Mouse (Mus musculus) frontal cortex, adult (tissue): ENCODE data around the gene Zfp219.
"Not testable (repeated sequence)": the region's sequence is repeated elsewhere in the genome, so short reads cannot be mapped to it uniquely, and the experiment has no call there.

ENCODE experiments used
- ATAC-seq: cut with Nextera tagmentation; 2 replicates; pipeline ENCODE4 v1.9.2; 2017; ENCODE audit warnings: mild to moderate bottlenecking, moderate library complexity, mixed read lengths; ENCODE audit not compliant: low TSS enrichment

Gene Zfp219

DNA sequence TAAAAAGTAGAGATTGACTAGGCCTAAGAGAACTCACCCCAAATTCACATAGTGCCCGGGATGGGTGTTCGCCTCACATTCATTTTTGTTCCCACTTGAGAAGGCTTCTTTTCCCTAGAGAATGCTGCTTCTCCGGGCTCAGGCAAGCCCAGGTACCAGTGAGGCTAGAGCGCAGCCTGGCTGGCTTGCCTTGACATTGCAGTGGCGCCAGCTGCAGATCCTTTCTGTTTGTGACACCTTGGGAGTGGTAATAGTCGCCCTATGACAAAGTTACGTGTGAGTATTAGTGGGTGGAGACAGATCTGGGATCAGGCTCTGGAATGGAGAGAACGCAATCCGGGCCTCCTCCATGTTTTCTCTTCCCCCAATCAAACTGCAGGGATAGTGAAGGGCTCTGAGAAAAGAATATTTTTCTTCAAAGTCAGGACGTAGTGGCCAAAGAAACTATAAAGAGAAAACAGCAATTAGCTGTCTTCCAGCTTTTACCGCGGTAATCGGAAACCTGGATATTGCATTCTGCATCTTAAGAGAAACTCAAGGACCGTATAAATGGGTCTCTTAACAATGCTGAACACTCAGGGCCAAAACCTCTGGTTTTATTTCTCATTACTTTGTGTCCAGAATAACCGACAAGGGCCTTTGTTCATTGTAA lies at the start of gene Zfp219:
Gene Zfp219 (minus strand): TSS at position 248 of the 652 bp plus-strand sequence.
- peak; percentile 38 for ATAC-seq

DNA sequence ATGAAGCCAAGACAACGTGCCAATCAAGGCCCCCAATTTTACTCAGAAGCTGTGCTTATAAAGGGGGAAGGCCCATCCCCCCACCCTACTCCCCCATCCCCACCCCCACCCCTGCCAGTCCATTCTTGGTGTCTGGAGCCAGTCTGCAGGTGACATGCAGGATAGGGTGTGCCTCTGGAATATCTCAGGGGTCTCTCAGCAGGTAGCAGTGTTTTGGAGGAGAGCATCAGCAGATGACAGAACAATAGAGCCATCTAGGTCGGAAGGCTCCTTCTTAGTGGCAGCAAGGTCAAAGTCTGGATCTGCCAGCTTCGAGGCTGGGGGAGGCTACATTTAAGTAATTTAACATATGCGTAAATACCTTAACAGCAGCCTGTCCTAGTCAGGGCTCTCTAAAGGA lies 45.6 kb upstream of the Zfp219 start:
- ATAC-seq: no peak

DNA sequence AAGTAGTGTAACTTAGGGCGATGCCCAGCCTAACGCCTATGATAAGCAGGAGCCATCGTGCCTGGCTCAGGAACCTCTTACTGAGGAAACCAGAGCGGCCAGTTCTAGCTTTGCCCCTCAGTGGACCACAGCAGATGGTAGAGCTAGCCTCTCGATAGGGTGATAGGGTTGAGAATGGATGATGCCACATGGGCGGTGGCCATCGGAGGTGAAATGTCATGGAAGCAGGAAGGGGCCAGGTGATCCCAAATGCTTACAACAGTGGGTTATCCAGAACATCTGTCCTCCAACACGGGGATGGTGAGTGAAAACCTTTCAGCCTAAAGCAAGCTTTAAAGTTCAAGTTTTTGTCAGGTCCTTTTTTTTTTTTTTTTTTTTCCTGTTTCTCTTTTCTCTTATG lies 41.3 kb upstream of the Zfp219 start:
- no peak for ATAC-seq

DNA sequence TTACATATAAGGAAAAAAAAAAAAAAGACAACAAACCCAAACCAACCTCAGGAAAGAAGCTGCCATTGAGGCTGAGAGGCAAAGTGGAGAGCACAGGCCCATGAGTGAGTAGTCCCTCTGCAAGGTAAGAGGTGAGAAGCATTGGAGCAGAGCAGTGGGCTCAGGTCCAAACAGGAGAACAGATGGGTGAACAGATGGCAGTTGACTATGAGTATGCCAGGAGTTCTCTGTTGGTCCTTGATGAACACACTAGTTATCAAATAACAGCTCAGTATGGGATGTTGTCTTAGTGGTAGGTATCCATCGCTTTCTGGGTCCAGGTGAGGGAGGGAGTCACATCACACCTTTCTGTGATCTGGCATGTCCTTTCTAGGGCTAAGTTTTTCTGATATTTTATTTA lies 40.3 kb upstream of the Zfp219 start:
- no peak for ATAC-seq

DNA sequence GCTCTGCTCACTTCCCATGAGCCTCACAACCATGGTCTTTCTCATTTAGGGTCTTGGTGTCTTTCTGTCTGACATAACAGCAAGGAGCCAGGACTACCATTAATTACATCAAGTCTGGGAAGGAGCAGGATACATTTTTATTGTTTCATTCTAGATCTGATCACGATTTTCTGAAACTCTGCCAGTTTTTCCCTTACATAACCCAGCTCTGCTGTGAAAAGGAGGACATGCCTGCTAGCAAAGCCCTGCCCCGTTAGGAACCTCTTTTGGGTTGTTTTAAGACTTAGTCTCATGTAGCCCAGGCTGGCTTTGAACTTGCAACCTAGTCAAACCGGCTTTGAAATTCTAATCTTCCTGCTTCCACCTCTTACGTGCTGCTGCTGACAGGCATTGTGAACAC lies 39.4 kb upstream of the Zfp219 start:
- ATAC-seq: no peak

DNA sequence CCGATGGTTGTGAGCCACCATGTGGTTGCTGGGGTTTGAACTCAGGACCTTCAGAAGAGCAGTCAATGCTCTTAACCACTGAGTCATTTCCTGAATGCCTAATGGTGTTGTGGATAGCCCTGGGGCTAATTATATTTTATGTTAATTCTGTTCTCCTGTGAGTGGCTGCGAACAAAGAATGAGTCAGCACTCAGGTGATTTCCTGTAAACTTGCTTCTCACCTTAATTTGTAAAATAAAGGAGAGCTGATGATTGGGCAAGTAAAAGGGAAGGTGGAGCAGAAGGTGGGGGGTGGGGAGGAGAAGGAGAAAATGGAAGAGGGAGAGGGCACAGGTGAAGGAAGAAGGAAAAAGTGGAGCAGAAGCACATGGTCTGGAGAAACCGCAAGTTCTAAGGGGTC lies 32.2 kb upstream of the Zfp219 start:
- not testable (repeated sequence) for ATAC-seq

DNA sequence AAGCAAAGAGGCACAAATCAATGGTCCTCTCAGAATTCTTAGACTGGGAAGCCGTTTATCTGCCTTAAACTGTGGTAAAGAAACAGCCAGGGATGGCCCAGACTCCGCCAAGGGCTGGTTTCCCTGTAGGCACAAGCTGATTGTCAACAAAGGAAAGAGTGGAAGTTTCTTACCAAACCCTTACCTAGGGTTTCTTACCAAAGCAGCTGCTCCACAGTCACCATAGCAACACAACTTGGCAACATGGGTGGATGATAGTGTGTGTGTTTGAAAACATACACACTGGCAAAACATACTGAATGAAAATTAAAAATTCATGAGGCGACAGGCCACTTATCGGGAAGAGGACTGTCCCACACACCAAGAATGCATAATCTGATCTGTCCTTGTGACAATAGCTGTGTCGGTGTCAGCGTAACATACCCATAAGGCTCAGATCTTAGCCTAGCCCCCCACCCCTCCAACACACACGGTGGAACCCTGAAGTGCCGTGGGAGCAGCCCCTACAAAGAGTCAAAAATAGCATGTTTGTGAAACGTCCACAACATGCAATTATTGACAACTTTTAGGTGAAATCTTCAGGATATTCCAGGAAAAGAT lies 25.5 kb upstream of the Zfp219 start:
- no peak for ATAC-seq

DNA sequence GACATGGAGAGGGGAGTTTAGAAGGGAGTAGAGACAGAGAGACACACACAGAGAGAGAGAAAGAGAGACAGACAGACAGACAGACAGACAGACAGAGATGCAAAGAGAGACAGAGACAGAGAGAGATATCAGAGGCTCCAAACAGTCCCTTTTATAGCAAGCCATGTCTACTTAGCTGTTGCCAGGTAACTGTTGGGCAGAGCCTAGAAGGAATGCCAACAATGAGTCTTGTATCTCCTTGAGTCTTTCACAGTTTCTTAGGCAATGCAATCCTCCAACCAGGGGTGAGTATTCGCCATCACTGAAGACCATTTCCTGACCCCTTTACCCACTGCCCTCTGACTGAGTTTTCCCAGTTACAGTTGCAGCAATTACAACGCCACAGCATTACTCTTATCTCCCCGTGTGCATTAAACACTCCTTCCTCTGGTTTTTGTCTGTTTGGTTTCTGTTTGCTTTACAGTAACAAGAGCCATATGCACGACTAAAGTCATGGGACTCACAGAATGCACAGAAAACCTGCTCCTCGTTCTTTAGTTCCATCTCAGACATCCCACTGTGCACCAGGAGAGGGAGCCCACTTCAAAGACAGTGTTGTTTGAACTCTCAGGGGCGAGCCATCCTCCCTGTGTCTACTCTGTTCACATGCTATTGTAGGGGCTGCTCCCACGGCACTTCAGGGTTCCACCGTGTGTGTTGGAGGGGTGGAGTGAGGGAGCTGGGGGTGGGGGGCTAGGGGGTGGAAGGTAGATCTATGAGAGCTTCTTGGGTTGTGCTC lies 24.6 kb upstream of the Zfp219 start:
- ATAC-seq: peak; percentile 83

DNA sequence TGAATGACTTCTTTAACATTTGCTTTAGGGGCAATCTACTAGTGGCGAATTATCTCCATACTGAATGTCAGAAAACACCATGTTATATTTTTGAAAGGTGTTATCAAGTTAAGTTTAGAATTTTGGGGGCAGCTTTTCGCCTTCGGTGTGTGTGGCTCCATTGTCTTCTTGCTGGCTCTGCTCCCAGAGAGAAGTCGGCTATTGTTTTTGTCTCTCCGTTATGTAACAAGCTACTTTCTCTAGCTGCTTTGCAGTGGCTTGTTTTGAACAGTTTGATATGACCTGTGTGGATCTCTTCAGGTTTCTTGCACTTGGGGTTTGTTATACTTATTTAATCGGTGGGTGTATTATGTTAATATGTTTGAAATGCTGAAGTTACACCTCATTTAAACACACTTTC lies 22.9 kb upstream of the Zfp219 start:
- no peak for ATAC-seq

DNA sequence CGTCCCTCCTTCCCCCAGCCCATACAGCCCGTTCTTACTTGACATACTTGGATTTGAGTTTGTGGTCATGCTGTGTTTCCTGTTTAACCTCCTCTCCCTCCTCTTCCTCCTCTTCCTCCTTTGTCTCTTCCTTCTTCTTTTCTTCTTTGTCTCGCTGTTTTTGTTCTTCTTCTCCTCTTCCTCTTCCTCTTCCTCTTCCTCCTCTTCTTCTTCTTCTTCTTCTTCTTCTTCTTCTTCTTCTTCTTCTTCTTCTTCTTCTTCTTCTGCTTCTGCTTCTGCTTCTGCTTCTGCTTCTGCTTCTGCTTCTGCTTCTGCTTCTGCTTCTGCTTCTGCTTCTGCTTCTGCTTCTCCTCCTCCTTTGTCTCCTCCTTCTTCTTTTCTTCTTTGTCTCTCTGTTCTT lies 21.8 kb upstream of the Zfp219 start, which contains the start of gene Olfr221:
Gene Olfr221 (minus strand): TSS at position 101 of the 400 bp plus-strand sequence.
- ATAC-seq: not testable (repeated sequence)

DNA sequence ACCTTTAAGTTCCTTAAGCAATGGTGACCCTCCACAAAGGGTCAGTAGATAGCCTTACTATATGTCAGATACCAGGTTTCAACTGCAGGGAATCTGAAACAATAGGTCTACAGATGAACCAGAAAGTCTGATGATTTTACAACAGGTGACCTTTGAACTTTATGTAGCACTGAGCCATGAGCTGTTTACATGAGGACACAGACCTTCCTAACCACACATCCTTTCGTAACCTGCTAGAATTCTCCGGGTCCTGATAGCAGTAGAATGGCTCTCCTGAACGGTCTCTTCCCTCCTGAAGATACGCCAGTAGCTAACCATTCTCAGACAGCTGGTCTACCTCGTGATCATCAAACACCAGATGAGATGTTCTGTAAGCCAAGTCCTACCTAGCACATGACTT lies 18.8 kb upstream of the Zfp219 start:
- ATAC-seq: no peak

DNA sequence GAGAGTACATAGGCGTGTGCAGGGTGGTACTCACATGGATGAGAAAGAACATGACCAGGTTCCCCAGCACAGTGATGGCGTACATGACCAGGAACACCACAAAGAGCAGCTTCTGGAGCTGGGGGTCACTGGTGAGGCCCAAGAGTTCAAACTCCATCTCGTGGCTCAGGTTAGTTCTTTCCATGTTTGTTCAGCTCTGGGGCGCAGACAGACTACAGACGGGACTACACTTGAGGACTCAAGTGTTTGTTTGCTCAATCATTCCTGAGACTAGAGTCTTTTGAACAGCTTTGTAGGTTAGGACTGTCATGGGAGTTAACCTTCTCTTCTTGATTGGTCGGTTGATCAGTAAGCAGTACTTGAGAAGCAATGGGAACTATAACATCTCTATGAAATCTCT lies 15.4 kb upstream of the Zfp219 start:
- ATAC-seq: no peak

DNA sequence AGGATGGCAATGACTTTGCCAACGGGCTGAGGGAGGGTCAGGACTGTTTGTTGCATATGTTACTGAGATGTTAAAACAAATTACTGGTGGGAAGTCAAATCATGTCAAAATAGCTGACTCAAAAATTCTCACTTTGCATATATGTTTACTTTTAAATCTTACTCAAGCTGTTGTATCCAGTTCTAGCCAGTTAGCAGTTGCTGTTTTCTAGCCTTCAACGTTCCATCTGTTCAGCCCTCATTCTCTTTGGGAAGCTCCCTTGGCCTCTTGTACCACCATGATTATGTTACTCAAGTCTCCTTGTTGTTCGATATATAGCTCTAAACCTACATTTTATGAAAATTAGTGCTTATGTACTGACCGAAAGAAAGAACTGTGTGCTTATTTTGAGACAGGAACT lies 5.8 kb upstream of the Zfp219 start:
- ATAC-seq: no peak

DNA sequence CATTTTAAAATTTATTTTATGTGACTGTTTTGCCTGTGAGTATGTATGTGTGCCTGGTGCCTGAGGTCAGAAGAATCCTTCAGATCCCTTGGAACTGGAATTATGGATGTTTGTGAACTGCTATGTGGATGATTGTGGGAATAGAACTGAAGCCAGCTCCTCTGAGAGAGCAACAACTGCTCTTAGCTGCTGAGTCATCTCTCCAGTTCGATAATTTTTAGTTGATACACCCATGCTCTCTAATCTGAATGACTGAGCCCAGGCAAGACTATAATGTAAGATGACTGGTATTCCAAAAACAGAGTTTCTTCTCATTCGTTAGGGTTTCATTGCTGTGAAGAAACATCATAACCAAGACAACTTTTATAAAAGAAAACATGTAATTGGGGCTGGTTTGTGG lies 3.6 kb upstream of the Zfp219 start:
- ATAC-seq: no peak

DNA sequence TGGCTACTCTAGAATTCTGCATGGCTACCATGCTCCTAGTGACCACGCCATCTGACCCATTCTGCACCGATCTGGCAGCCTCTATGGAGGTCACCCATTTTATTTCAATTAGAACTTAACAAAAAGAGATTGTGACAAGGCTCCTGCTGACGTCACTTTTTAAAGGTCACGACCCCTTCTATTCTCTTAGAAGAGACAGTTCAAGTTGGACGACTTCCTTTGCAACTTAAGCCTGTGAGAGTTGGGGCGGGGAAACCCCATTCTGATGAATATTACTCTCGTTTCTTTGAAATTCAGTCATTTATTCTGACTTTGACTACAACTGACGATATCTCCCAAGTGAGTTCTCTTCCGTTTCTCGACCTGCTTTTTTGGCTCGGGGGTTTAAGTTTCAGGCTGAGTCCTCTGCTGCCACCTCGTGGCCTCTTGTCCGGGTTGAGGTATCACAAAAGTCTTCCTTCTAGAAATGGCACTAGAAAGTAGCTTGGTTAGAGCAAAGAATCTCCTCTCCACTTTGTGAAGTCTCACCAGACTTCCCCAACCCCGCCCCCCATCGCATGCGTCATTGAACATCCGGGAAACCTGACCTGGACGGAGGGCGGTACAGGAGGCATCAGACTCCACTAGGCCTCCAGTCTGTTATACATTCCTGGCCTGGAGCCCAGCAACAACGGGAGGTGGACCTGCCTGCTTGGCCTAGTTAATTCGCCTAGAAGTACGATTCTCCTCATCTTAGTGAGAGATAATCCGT lies 2.4 kb upstream of the Zfp219 start:
- ATAC-seq: peak; percentile 8; the same call in 1 of the 2 replicates

DNA sequence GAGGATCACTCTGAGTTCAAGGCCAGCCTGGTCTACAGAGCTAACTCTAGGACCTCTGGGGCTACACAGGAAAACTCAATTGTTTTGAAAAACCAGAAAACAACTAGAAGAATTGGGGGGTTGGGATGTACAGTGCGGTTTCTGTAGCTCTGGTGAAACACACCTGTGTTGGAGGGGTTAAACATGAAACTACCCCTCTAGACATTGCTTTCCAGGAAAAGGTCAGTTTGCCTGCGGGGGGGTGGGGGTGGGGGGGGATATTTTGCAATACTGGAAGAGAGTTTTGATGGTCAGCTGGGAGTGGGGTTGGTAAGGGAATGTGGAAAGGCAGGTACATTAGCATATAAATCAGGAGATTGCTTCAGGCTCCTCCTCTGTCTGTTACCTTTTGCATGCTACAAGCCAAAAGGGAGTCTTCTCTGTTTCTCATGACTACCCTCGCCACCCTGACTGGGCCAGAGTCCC lies 1.7 kb upstream of the Zfp219 start:
- ATAC-seq: no peak

DNA sequence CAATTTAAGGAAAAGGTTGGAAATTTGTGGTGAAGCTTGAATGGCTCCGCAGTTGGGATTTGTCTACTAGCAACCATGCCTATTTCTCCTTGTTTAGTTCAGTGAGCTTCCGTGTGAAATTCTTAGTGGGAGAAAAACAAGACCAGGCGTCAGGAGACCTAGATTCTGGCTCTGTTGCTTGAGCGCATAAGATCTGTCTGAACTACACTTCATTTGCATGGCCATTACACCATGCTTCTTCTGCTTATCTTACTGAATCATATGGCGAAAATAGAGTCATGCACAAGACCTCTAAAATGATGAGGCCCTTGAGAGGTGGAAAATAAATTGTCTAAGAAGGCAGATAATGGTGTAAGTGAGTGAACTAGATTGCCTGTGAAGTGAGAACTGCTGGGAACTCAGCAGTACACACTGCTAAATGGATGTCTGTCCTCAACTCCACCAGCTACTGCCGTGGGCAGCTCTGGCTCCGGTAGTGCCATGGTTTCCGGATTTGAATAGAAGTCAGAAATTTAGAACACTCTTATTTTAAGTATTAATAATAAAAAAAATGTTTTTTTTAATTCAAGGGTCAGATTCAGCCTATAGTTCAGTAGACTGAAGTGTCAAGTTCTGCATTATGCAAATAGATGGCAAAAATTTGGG lies 1.2 kb upstream of the Zfp219 start:
- no peak for ATAC-seq

DNA sequence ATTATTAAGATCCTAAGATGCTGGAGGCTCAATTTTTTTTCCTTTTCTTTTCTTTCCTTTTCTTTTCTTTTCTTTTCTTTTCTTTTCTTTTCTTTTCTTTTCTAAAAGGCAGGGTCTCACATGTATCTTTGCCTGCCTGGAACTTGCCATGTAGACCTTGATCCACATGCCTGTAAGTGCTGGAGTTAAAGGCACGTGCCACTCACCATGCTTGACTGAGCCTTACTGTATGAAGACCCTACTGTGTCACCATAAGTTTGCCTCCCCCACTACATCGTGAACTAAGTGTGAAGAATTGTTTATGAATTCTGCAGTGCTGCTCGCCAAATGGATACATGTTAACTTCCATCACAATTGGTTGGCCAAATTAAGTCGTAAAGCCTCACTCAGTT lies 601 bp upstream of the Zfp219 start:
- ATAC-seq: no peak

DNA sequence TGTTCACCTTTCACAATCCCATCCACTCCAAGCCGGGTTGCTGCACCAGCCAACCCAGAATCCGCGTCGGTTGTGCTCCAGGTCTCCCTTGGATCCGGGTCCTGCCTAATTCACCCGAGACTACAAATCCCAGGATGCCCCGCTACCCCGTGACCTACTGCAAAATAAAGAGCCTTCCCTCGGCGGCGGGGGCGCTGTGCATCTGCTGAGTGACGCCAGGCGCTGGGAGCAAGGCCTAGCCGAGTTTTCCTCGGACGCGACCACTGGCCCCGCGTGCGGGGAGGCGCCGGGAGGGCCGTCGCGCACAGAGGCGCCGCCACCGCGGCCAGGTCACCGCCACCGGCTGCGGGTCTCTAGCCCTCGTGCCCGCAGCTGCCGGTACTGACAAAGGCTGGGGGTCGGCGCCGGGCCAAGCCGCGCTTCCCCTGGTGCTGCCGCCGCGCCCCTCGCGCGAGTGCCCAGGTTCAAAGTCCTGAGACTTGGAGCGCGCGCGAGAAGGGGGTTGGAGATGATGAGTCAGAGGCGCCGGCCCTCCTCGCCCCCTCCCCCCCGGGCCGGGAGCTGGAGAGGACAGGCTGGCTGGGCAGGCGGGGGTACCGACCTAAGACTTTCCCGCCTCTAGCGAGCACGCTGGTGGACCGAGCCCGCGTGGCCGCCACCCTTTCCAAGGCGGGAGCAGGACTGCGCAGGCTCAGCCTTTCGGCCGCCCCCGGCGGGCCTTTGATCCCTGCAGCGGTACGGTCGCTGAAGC lies 768 bp downstream of the Zfp219 start:
- ATAC-seq: peak; percentile 87

DNA sequence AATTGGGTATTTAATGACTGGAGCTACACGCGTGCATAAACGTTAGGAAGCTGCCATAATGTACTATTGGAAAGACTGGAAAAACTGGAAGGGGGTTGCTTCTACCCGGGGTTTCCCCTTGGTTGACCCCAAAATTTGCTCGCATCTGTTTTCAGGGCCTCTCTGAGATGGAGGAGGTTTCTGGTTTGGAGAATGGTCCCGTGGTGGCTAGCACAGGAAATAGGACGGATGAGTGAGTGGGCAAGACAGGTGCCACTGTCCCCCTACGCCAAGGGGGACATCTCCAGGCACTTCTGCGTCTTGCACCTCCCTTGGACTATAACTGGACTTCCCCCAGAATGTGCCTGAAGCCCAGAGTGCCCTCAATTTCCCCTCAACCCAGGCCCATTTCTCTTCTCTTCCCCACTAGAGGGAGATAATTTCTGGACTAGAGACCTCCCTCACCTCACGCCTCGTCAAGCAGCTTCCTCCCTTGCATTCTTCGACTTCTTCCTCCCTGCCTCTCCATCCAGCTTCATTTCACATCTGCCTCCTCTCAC lies 1.4 kb downstream of the Zfp219 start:
- ATAC-seq: peak; percentile 33
